Mouse (Mus musculus) G1E-ER4 (cell line): Measurements from ENCODE around the gene Ppp6r1. TPM values are rescaled to one million over a fixed set of nuclear protein-coding genes. Genes with fewer than 3 reads are reported as not detected.

Experiments used
- GATA1 ChIP-seq: IDR thresholded peaks from one replicate; pipeline ENCODE4 v1.8.0; 2012; ENCODE audit warnings: low read length, inconsistent platforms
- polyA plus RNA-seq: library from polyadenylated mRNA; stranded (reverse); fragments of >175 nt; gene quantifications from 2 replicates; pipeline ENCODE4 v1.2.3, GENCODE M21; 2012

The Ppp6r1 gene
- 272 and 281 TPM in 2 replicates for polyA plus RNA-seq

GRCm38 (mm10) chr7:4658912-4659551 lies at the start of gene Ppp6r1:
TSS of gene Ppp6r1 (minus strand) at chr7:4659019.
- no peak for TF ChIP-seq GATA1

GRCm38 (mm10) chr7:4705098-4705497 lies 46.3 kb upstream of the Ppp6r1 start:
- no peak for TF ChIP-seq GATA1

- TF ChIP-seq GATA1: no peak
Observed at GRCm38 (mm10) chr7:4703195-4703594, 44.4 kb upstream of the Ppp6r1 start.

- no peak for TF ChIP-seq GATA1
Observed at GRCm38 (mm10) chr7:4702334-4702733, 43.5 kb upstream of the Ppp6r1 start.

- TF ChIP-seq GATA1: no peak
Observed at GRCm38 (mm10) chr7:4693004-4693403, 34.2 kb upstream of the Ppp6r1 start.

GRCm38 (mm10) chr7:4690951-4691653 lies 32.3 kb upstream of the Ppp6r1 start:
- no peak for TF ChIP-seq GATA1

- no peak for TF ChIP-seq GATA1
Observed at GRCm38 (mm10) chr7:4690387-4690786, 31.6 kb upstream of the Ppp6r1 start, which contains the start of gene Brsk1. TSS of gene Brsk1 (plus strand) at chr7:4690604.

- no peak for TF ChIP-seq GATA1
Observed at GRCm38 (mm10) chr7:4684632-4685417, 26.0 kb upstream of the Ppp6r1 start, which contains the start of gene Hspbp1. TSS of gene Hspbp1 (minus strand) at chr7:4685068.

GRCm38 (mm10) chr7:4684203-4684602 lies 25.4 kb upstream of the Ppp6r1 start:
- TF ChIP-seq GATA1: no peak

- no peak for TF ChIP-seq GATA1
Observed at GRCm38 (mm10) chr7:4683307-4683706, 24.5 kb upstream of the Ppp6r1 start.

- TF ChIP-seq GATA1: no peak
Observed at GRCm38 (mm10) chr7:4675200-4675599, 16.4 kb upstream of the Ppp6r1 start.

- no peak for TF ChIP-seq GATA1
Observed at GRCm38 (mm10) chr7:4674114-4674731, 15.4 kb upstream of the Ppp6r1 start.

GRCm38 (mm10) chr7:4671956-4672355 lies 13.1 kb upstream of the Ppp6r1 start:
- TF ChIP-seq GATA1: no peak

GRCm38 (mm10) chr7:4670655-4671255 lies 11.9 kb upstream of the Ppp6r1 start:
- peak; percentile 69 for TF ChIP-seq GATA1

GRCm38 (mm10) chr7:4669156-4669555 lies 10.3 kb upstream of the Ppp6r1 start:
- TF ChIP-seq GATA1: no peak

- TF ChIP-seq GATA1: no peak
Observed at GRCm38 (mm10) chr7:4668506-4668905, 9.7 kb upstream of the Ppp6r1 start.
